Mouse (Mus musculus) megakaryocyte, embryonic 14.5 days (primary cell): ENCODE data around the gene Adam1a.

Experiments used
- FLI1 ChIP-seq: IDR thresholded peaks from 2 replicates; pipeline ENCODE4 v1.6.1; 2012; ENCODE audit warnings: low read length, inconsistent platforms, mixed read lengths
- GATA1 ChIP-seq: IDR thresholded peaks from 3 replicates; pipeline ENCODE4 v1.6.1; 2012; ENCODE audit warnings: mixed read lengths, low read length, inconsistent platforms, borderline replicate concordance

- TF ChIP-seq FLI1 (no peak), GATA1 (no peak)
Observed at GRCm38 (mm10) chr5:121591417-121592063, 46.3 kb upstream of the Adam1a start.
